Mouse (Mus musculus) CH12.LX (cell line): ENCODE data around the gene Grin2a. TPM values are rescaled to one million over a fixed set of nuclear protein-coding genes. Genes with fewer than 3 reads are reported as not detected.

Experiments
- DNase-seq: peaks from one replicate; pipeline ENCODE4 v3.0.0-alpha.2; 2013; ENCODE audit errors: extremely low read depth
- H3K27ac ChIP-seq: 2 replicates; pipeline ENCODE4 v1.5.1; 2012; ENCODE audit warnings: low read depth, mild to moderate bottlenecking, control low read depth, moderate library complexity; ENCODE audit not compliant: insufficient read depth
- H3K27me3 ChIP-seq: replicated peaks from 2 replicates; pipeline ENCODE3; 2012; ENCODE audit warnings: inconsistent platforms
- H3K36me3 ChIP-seq, 2 experiments: replicated peaks in 1 of 2; 2 replicates each; pipeline versions ENCODE3 to v1.6.1; 2012; ENCODE audit warnings: inconsistent platforms in 1 of 2, low read length in 1 of 2, mild to moderate bottlenecking in 1 of 2, mixed read lengths in 1 of 2, moderate library complexity in 1 of 2; ENCODE audit not compliant: control insufficient read depth in 1 of 2, insufficient read depth in 1 of 2
- H3K4me1 ChIP-seq, 2 experiments: 2 replicates each; pipeline ENCODE4 v1.6.1; 2012; ENCODE audit warnings: inconsistent platforms in 1 of 2, moderate library complexity in 1 of 2; ENCODE audit not compliant: insufficient read depth in 2 of 2, control insufficient read depth in 1 of 2
- H3K4me2 ChIP-seq: 2 replicates; pipeline ENCODE4 v1.6.1; 2012; ENCODE audit warnings: low read depth, mild to moderate bottlenecking, control low read depth; ENCODE audit not compliant: poor library complexity, insufficient read depth, severe bottlenecking
- H3K4me3 ChIP-seq, 3 experiments: fragments of 150-350 bp in 1 of 3; sonication (generic) in 1 of 3; replicated peaks in 1 of 3; 2 replicates each; pipeline versions ENCODE3 to v1.5.1; 2011 to 2012; ENCODE audit warnings: low read depth in 2 of 3, low read length in 2 of 3, mild to moderate bottlenecking in 2 of 3, moderate library complexity in 2 of 3, control low read depth in 1 of 3, improper control_type of control experiment in 1 of 3, inconsistent platforms in 1 of 3, mixed read lengths in 1 of 3; ENCODE audit not compliant: poor library complexity in 1 of 3
- H3K79me2 ChIP-seq: replicated peaks from 2 replicates; pipeline ENCODE4 v1.6.1; 2012; ENCODE audit warnings: mild to moderate bottlenecking, moderate library complexity; ENCODE audit not compliant: control insufficient read depth, poor library complexity, insufficient read depth, severe bottlenecking; ENCODE audit errors: extremely low read depth
- H3K9ac ChIP-seq: 2 replicates; pipeline ENCODE4 v1.6.1; 2012; ENCODE audit warnings: low read depth, mild to moderate bottlenecking, control low read depth, moderate library complexity; ENCODE audit not compliant: insufficient read depth
- H3K9me3 ChIP-seq: replicated peaks from 2 replicates; pipeline ENCODE3; 2012; ENCODE audit warnings: low read length, inconsistent platforms, mixed read lengths
- BHLHE40 ChIP-seq: IDR thresholded peaks from 2 replicates; pipeline ENCODE4 v1.6.1; 2011; ENCODE audit warnings: mild to moderate bottlenecking, low read depth, low read length, improper control_type of control experiment
- CHD1 ChIP-seq: IDR thresholded peaks from 2 replicates; pipeline ENCODE4 v1.6.1; 2012; ENCODE audit warnings: low read depth, low read length, improper control_type of control experiment, inconsistent platforms
- CHD2 ChIP-seq: IDR thresholded peaks from 2 replicates; pipeline ENCODE4 v1.6.1; 2011; ENCODE audit warnings: low read length, improper control_type of control experiment
- CTCF ChIP-seq, 2 experiments: IDR thresholded peaks in 1 of 2; conservative IDR thresholded peaks in 1 of 2; 2 replicates each; pipeline ENCODE4 v1.5.1; 2011 to 2012; ENCODE audit warnings: low read depth in 2 of 2, low read length in 2 of 2, improper control_type of control experiment in 1 of 2, inconsistent platforms in 1 of 2, mild to moderate bottlenecking in 1 of 2, moderate library complexity in 1 of 2
- E2F4 ChIP-seq: IDR thresholded peaks from 2 replicates; pipeline ENCODE4 v1.6.1; 2011; ENCODE audit warnings: low read depth, low read length, improper control_type of control experiment; ENCODE audit not compliant: insufficient replicate concordance
- ETS1 ChIP-seq: conservative IDR thresholded peaks from 2 replicates; pipeline ENCODE4 v1.6.1; 2012; ENCODE audit warnings: low read depth, mild to moderate bottlenecking, inconsistent platforms, low read length, improper control_type of control experiment, moderate library complexity
- GABPA ChIP-seq: IDR thresholded peaks from 2 replicates; pipeline ENCODE4 v1.6.1; 2012; ENCODE audit warnings: low read depth, low read length, improper control_type of control experiment, inconsistent platforms; ENCODE audit not compliant: insufficient replicate concordance
- HCFC1 ChIP-seq: IDR thresholded peaks from 2 replicates; pipeline ENCODE4 v1.6.1; 2012; ENCODE audit warnings: low read depth, mild to moderate bottlenecking, inconsistent platforms, low read length, improper control_type of control experiment
- KAT2A ChIP-seq: IDR thresholded peaks from 2 replicates; pipeline ENCODE4 v1.6.1; 2012; ENCODE audit warnings: low read length, improper control_type of control experiment, inconsistent platforms; ENCODE audit not compliant: insufficient replicate concordance
- MAFK ChIP-seq: IDR thresholded peaks from 2 replicates; pipeline ENCODE4 v1.6.1; 2011; ENCODE audit warnings: low read length, improper control_type of control experiment; ENCODE audit not compliant: insufficient replicate concordance
- MAX ChIP-seq: IDR thresholded peaks from 2 replicates; pipeline ENCODE4 v1.6.1; 2011; ENCODE audit warnings: low read length, improper control_type of control experiment
- MAZ ChIP-seq: IDR thresholded peaks from 2 replicates; pipeline ENCODE4 v1.6.1; 2012; ENCODE audit warnings: low read depth, mild to moderate bottlenecking, inconsistent platforms, low read length, improper control_type of control experiment, moderate library complexity
- MEF2A ChIP-seq: IDR thresholded peaks from 2 replicates; pipeline ENCODE4 v1.6.1; 2014; ENCODE audit warnings: low read depth, mild to moderate bottlenecking, inconsistent platforms, low read length, improper control_type of control experiment, borderline replicate concordance
- MYC ChIP-seq: IDR thresholded peaks from 2 replicates; pipeline ENCODE4 v1.6.1; 2011; ENCODE audit warnings: low read depth, mild to moderate bottlenecking, improper control_type of control experiment, low read length
- NELFE ChIP-seq: IDR thresholded peaks from 2 replicates; pipeline ENCODE4 v1.6.1; 2011; ENCODE audit warnings: low read depth, low read length, improper control_type of control experiment
- NRF1 ChIP-seq: IDR thresholded peaks from 2 replicates; pipeline ENCODE4 v1.6.1; 2014; ENCODE audit warnings: low read depth, mild to moderate bottlenecking, inconsistent platforms, low read length, improper control_type of control experiment, moderate library complexity
- POLR2AphosphoS2 ChIP-seq: IDR thresholded peaks from 2 replicates; pipeline ENCODE4 v1.6.1; 2011; ENCODE audit warnings: low read depth, low read length, improper control_type of control experiment
- RAD21 ChIP-seq: IDR thresholded peaks from 2 replicates; pipeline ENCODE4 v1.6.1; 2011; ENCODE audit warnings: low read depth, mild to moderate bottlenecking, low read length, improper control_type of control experiment, moderate library complexity
- SIN3A ChIP-seq: IDR thresholded peaks from 2 replicates; pipeline ENCODE4 v1.6.1; 2012; ENCODE audit warnings: low read length, improper control_type of control experiment, inconsistent platforms
- SMC3 ChIP-seq: IDR thresholded peaks from 2 replicates; pipeline ENCODE4 v1.6.1; 2011; ENCODE audit warnings: low read depth, low read length, improper control_type of control experiment
- TCF12 ChIP-seq: IDR thresholded peaks from 2 replicates; pipeline ENCODE4 v1.6.1; 2014; ENCODE audit warnings: low read depth, mild to moderate bottlenecking, inconsistent platforms, low read length, improper control_type of control experiment
- UBTF ChIP-seq: IDR thresholded peaks from 2 replicates; pipeline ENCODE4 v1.6.1; 2012; ENCODE audit warnings: low read depth, mild to moderate bottlenecking, inconsistent platforms, low read length, improper control_type of control experiment, moderate library complexity
- USF1 ChIP-seq: IDR thresholded peaks from 2 replicates; pipeline ENCODE4 v1.6.1; 2014; ENCODE audit warnings: low read depth, mild to moderate bottlenecking, inconsistent platforms, low read length, improper control_type of control experiment
- ZKSCAN1 ChIP-seq: IDR thresholded peaks from 2 replicates; pipeline ENCODE4 v1.6.1; 2012; ENCODE audit warnings: low read depth, inconsistent platforms, low read length, improper control_type of control experiment, borderline replicate concordance
- ZMIZ1 ChIP-seq: IDR thresholded peaks from 2 replicates; pipeline ENCODE4 v1.6.1; 2012; ENCODE audit warnings: low read depth, mild to moderate bottlenecking, inconsistent platforms, low read length, improper control_type of control experiment
- ZNF384 ChIP-seq: IDR thresholded peaks from 2 replicates; pipeline ENCODE4 v1.6.1; 2012; ENCODE audit warnings: low read depth, low read length, improper control_type of control experiment, inconsistent platforms
- dilution Hi-C: fragments of 300-500 bp; cut with MboI; formaldehyde crosslinking; loops from 2 replicates; pipeline ENCODE4 v1.14.3; 2020; ENCODE audit warnings: low sequenced_read_pairs; ENCODE audit not compliant: extremely low pct_unique_long_range_greater_than_20kb, extremely low pct_ligation_motif_present
- in situ Hi-C: fragments of 300-500 bp; cut with MboI; formaldehyde crosslinking; loops from 3 replicates; pipeline ENCODE4 v1.14.3; 2019; ENCODE audit warnings: low sequenced_read_pairs, low pct_ligation_motif_present, low pct_unique_long_range_greater_than_20kb, mixed read lengths
- polyA plus RNA-seq: library from polyadenylated mRNA; unstranded; fragments of >175 nt; gene quantifications from 2 replicates; pipeline ENCODE4 v1.2.1, GENCODE M21; 2012; ENCODE audit warnings: low read depth; ENCODE audit not compliant: insufficient read length
- total RNA-seq, 2 experiments: library from RNA; depleted of rRNA; stranded (reverse); fragments of 300-350 nt in 1 of 2; fragments of >200 nt in 1 of 2; gene quantifications; 2 replicates each; pipeline ENCODE4 v1.2.3; 2012 to 2014

Grin2a gene
- total and polyA plus RNA-seq, 3 experiments: not detected

GRCm38 (mm10) chr16:9767946-9768345 lies 227.4 kb downstream of the Grin2a start:
- no peak overlapping the region for H3K4me3 ChIP-seq
- no peaks in the 10 kb centered on the region for H3K79me2 ChIP-seq
- peaks cover 4 to 8% of the 10 kb centered on the region in 2 experiments; a peak in 2 of 4 replicates for H3K4me1 ChIP-seq
- no peak for DNase-seq
- H3K9me3 ChIP-seq: no peaks in the 10 kb centered on the region
- H3K27me3 ChIP-seq: no peaks in the 10 kb centered on the region
- in situ Hi-C loops: no loop called here
- no peak overlapping the region for H3K9ac ChIP-seq
- H3K4me2 ChIP-seq: no peak overlapping the region
- no peak overlapping the region for H3K27ac ChIP-seq
- TF ChIP-seq RAD21 (no peak), MAZ (no peak), CHD1 (no peak), HCFC1 (no peak), CHD2 (no peak), SIN3A (no peak), UBTF (no peak), KAT2A (no peak), NELFE (no peak), MAFK (no peak), TCF12 (no peak), ZKSCAN1 (no peak), CTCF (conservative IDR thresholded peaks at IDR 0.05 in 1 of 2, IDR thresholded peaks at IDR 0.05 in 1 of 2; ENCODE audit: low read depth in 2 of 2, low read length in 2 of 2) (no peak)
- TF ChIP-seq, all 38 proteins: peak for 0
- H3K36me3 ChIP-seq: no peaks in the 10 kb centered on the region
- dilution Hi-C loops: no loop called here

GRCm38 (mm10) chr16:9764086-9764485 lies 231.3 kb downstream of the Grin2a start:
- no peak overlapping the region for H3K27ac ChIP-seq
- TF ChIP-seq TCF12 (no peak), USF1 (no peak), ZNF384 (no peak), ZMIZ1 (no peak), NELFE (no peak), BHLHE40 (no peak), MYC (no peak), NRF1 (no peak), SMC3 (no peak), ETS1 (no peak), E2F4 (no peak), POLR2AphosphoS2 (no peak), SIN3A (no peak), MAX (no peak), GABPA (no peak), MAFK (no peak), MEF2A (no peak)
- H3K9me3 ChIP-seq: no peaks in the 10 kb centered on the region
- H3K79me2 ChIP-seq: no peaks in the 10 kb centered on the region
- no peaks in the 10 kb centered on the region for H3K36me3 ChIP-seq
- dilution Hi-C loops (no loop called here), in situ Hi-C loops (no loop called here)
- H3K27me3 ChIP-seq: no peaks in the 10 kb centered on the region
- no peak for DNase-seq
- no peak overlapping the region for H3K9ac ChIP-seq
- no peak overlapping the region for H3K4me2 ChIP-seq
- H3K4me3 ChIP-seq: no peak overlapping the region
- peaks cover 0 to under 1% of the 10 kb centered on the region in 2 experiments; a peak in 1 of 4 replicates for H3K4me1 ChIP-seq
